Mouse (Mus musculus) lung, adult 18-20 months (tissue): Measurements from ENCODE around the gene Olfr101.

Experiments
- DNase-seq, 2 experiments: peaks; one replicate each; pipeline ENCODE4 v3.0.0; 2022; ENCODE audit warnings: mixed read lengths in 2 of 2

The Olfr101 gene

GRCm38 (mm10) chr17:37304213-37304612, at the start of gene Olfr101:
TSS of gene Olfr101 (minus strand) at chr17:37304313.
- no peak for DNase-seq

- no peak for DNase-seq
Measured at GRCm38 (mm10) chr17:37339598-37339997, 35.5 kb upstream of the Olfr101 start, which contains the start of gene Olfr103. TSS of gene Olfr103 (minus strand) at chr17:37339698.

GRCm38 (mm10) chr17:37316954-37317353, 12.8 kb upstream of the Olfr101 start, which contains the start of gene Olfr102:
TSS of gene Olfr102 (minus strand) at chr17:37317054.
- DNase-seq, result no peak

GRCm38 (mm10) chr17:37310146-37310699, 6.1 kb upstream of the Olfr101 start:
- no peak for DNase-seq

GRCm38 (mm10) chr17:37308483-37308882, 4.4 kb upstream of the Olfr101 start:
- DNase-seq, result no peak

GRCm38 (mm10) chr17:37283360-37283759, 20.8 kb downstream of the Olfr101 start, which contains the start of gene Olfr99:
TSS of gene Olfr99 (minus strand) at chr17:37283460.
- no peak for DNase-seq

GRCm38 (mm10) chr17:37280331-37280730, 23.8 kb downstream of the Olfr101 start:
- DNase-seq, result no peak

- DNase-seq, result no peak
Measured at GRCm38 (mm10) chr17:37276573-37276972, 27.5 kb downstream of the Olfr101 start.

GRCm38 (mm10) chr17:37275626-37276248, 28.4 kb downstream of the Olfr101 start:
- DNase-seq, result no peak

GRCm38 (mm10) chr17:37270702-37271092, 33.4 kb downstream of the Olfr101 start:
- DNase-seq, result peak; percentile 78

- peak; percentile 92 to 93 for DNase-seq
Measured at GRCm38 (mm10) chr17:37270058-37270701, 33.9 kb downstream of the Olfr101 start, which contains the start of gene H2-M3. TSS of gene H2-M3 (plus strand) at chr17:37270220.

- no peak for DNase-seq
Measured at GRCm38 (mm10) chr17:37263626-37264025, 40.5 kb downstream of the Olfr101 start, which contains the start of gene Olfr98. TSS of gene Olfr98 (minus strand) at chr17:37263749.

- peak in 1 of 2 experiments; percentile 12 for DNase-seq
Measured at GRCm38 (mm10) chr17:37250544-37250943, 53.6 kb downstream of the Olfr101 start.

GRCm38 (mm10) chr17:37249460-37249859, 54.7 kb downstream of the Olfr101 start:
- no peak for DNase-seq
